Mouse (Mus musculus): ENCODE measurements around the gene Jag2.

Jag2 gene

DNA sequence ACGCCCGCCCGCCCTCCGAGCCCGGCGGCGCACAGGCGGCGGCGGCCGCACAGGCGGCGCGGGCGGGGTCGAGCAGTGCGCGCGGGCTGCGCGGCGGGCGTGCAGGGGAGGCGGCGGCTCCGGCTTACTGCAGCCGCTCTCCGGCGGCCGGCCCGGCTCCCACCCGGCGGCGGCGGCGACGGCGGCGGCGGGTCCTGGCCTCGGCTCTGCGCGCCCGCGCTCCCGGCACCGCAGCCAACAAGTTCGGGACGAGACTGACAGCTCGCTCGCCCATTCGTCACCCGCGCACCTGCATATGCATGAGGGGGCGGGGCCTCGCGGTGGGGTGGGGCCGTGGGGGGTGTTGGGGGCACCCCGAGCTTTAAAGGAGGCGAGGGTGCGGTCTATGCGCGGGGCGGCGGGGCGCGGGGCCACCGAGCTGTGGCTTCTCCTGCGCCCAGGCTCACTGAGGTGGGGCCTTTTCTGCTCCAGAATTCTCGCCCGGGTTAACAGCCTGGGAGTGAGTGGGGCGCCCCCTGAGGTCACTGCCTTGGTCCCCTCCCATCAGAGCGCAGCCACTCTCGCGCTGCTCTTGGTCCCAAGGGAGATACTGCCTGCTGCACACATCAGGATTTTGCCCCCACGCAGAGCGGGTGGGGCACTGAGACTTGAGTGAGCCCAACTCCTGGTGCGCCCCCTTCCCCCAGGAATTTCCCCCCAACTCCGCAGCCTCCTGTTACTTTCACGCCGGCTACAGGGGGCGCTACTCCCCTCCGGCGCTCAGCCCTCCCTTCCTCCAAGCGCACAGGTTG is at the start of gene Jag2:
Gene Jag2 (minus strand): TSS at position 215 of the 791 bp plus-strand sequence.
- DNase-seq (ENCODE audit: low spot score in 2 of 2), result peak; percentile 59 to 60

DNA sequence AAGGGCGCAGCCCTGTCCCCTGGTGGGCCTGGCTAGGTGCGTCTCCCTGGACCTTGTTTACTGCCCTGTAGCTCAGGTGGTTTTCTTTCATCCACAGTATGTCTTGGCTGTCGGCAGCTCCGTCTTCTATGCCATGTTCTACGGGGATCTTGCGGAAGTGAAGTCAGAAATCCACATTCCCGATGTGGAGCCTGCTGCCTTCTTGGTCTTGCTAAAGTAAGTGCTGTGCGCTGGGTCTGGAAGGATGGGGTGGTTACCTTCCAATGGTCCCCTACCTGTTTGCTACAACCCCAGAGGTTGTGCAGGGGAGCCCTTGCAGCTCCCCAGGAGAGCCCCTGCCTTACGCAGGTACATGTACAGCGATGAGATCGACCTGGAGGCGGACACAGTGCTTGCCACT is 47.6 kb upstream of the Jag2 start:
- no peak for DNase-seq (ENCODE audit: low spot score in 2 of 2)

DNA sequence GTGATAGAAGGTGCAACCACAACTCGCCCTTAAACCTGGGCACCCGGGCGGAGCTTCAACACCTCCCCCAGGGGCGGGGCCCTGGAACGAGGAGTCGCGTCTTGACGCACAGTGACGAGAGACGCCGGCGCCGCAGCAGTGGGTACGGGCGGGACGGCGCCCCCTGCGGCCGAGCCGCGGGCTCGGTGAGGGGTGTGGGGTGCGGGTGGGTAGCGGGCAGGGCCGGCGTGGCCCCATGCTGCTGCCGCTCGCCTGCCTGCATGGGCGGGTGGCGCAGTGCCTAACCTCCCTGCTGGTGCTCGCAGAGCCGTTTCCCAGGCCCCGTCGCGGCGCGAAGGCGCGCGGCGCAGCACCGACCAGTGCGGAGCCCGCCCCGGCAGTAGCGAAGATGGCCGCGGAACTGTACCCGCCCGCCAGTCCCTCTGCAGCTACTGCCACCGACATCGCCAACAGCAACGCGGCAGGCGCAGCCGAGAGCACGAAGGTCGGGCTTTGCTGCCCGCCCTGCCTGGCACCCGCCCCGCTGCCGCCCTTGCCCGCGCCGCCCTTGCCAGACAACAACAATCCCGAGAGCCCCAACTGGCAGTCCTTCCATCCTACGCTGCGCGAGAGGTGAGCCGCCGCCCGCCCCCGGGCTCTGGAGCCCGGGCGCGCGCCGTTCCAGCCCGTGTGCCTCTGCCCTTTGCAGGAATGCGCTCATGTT is 46.9 kb upstream of the Jag2 start, which contains the start of gene Btbd6:
Gene Btbd6 (plus strand): TSS at position 112 of the 703 bp plus-strand sequence.
- peak; percentile 80 to 85 for DNase-seq (ENCODE audit: low spot score in 2 of 2)

DNA sequence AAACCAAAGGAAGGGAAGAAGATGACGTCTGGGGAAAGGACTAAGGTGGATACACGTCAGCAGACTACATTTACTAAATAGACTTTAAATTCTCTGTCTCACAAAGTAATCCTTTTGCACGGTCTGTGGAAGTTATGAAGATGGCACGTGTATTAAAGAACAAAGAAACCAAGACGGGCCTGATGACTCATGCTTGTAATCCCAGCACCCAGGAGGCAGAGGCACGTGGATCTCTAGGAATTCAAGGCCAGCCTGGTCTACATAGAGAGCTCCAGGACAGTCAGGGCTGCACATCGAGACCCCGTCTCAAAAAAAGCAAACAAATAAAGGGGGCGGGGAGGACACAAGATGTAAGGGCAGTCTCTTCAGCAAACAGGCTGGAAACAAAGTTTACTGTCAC is 45.2 kb upstream of the Jag2 start:
- DNase-seq (ENCODE audit: low spot score in 2 of 2), result no peak

DNA sequence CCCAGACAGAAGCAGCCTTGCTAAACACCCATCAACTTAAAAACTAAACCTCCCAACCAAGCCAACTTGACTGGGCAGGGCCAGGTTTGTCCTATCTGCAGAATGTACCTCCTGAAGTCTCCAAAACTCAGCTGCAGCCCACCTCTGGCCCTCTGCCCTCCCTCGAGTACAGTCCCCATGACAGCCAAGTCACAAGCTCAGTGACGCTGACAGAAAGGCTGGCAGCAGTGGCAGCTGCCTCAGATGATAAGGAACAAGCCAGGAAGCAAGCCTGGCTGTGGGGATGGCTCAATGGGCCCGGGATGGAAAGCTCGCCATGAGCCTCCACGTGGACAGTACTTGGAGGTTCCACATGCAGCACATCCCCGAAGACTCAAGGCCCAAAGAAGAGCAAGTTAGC is 40.0 kb upstream of the Jag2 start:
- DNase-seq (ENCODE audit: low spot score in 2 of 2), result no peak

DNA sequence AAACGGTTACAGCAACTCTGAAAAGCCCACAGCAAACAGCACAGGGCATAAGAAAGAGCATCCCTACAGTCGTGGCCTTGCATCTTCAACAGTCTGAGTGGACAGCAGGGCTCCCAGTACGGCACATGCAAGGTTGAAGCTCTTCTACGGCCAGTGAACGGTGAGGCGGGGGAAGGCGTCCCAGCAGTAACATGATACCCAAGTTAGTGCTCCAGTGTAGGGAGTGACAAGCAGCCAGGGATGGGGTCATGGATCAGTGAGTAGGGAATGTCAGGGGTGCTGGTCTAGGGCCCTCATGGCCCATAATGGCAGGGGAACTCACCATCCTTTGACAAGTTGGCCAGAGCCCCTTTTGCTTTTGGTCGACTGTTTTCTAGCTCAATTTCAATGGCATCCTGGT is 39.4 kb upstream of the Jag2 start:
- no peak for DNase-seq (ENCODE audit: low spot score in 2 of 2)

DNA sequence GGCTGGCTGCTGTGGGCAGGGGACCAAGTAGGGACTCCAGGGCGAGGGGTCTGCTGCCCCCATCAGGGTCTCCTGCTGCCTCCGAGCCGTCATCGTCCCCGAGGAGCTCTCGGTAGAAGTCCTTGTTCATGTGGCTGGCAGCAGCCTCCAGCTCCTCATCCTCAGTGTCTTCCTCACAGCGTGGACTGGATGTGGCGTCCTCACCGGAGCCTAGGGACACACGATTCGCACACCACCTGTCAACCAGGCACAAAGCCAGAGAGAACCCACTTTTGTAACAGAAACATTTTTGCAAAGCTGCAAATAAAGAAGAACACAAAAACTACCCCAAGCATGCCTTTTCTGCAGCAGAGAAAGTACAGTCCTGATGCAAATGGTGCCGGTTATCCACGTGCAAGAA is 36.2 kb upstream of the Jag2 start:
- DNase-seq (ENCODE audit: low spot score in 2 of 2), result no peak

DNA sequence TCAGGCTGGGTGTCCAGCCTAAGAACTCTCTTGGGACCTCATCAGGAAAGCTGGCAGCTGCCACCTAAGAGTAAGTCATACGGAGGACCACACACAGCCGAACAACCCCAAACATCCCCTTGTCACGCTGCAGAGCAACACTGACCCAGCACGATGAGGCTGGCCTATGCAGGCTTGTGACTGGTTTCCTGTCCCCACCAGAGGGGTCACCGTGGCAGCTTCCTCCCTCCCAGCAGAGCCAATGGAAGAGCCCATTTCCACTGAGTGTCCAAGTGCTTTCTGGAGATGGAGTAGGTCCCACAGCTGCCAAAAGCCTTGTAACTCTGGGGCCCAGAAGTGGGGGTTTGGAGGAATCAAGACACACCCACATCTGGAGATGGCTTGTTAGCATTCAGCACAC is 32.3 kb upstream of the Jag2 start:
- DNase-seq (ENCODE audit: low spot score in 2 of 2), result no peak

DNA sequence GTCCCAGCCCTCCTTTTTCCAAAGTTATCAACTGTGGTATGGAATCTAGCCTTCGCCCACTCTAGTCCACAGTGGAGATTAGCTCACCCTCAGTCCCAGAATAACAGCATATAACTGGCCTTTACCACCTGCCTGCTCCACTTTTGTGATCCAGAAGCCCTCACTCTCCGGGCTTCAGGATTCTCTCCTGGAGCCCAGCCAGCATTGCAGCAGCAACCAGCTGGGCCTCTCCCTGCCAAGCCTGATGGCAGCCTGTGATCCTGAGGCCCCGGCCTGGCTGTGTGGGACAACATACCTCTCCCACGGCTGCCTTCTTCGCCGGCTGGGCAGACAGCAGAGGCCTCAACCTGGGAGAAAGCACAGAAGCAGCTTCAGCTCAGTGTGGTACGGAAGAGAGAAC is 31.9 kb upstream of the Jag2 start:
- no peak for DNase-seq (ENCODE audit: low spot score in 2 of 2)

DNA sequence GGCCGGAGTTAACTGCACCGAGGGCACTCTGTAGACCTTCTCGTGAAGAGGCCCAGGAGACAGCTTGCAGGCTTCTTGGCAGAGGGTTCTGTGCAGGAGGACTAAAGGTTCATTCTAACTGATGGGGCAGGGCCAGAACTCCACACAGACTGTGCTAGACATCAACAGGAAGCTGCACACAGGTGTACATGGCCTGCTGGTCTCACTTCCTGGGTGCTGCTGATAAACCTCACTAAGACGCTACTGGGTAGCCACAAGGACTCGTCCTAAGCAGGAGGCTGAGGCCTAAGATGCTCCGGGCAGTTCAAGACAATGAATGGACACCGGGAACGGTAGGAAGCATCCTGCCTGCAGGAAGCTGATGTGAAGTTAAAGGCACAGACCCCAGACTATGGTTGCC is 29.8 kb upstream of the Jag2 start:
- no peak for DNase-seq (ENCODE audit: low spot score in 2 of 2)

DNA sequence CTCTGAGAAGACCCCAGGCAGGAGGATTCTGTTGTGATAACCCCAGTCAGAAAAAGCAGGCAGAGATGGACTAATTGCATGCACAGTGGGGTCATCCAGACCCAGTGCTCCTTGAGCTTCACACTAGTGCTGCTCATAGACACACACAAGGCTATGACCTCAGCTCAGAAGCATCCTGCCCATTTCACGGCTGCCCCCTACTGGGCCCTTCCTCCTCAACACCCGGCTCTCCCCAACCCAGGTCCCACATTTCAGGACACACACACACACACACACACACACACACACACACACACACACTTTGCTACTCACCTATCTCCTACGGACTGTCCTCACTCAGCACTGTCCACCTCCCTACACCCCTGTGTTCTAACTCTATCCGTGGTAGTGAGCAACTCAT is 28.7 kb upstream of the Jag2 start:
- DNase-seq (ENCODE audit: low spot score in 2 of 2), result no peak

DNA sequence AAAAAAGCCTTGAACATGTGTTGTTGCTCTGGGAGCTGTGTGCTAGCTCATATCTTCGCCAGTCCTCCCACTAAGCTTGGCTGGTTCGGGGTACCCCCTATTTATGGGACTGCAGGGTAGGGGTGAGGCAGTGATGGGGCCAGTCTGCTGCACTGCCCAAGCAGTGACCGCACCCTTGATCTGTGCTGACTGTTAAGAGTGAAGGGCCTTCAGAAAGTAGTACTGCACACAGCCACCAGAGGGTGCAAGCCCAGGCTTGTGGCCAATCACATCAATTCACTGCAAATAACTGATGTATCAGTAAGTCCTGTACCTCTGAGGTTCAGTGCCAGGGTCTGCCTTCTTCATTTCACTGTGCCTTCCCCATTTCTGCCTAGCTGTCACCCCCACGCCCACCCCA is 26.2 kb upstream of the Jag2 start:
- DNase-seq (ENCODE audit: low spot score in 2 of 2), result peak; percentile 62 to 73

DNA sequence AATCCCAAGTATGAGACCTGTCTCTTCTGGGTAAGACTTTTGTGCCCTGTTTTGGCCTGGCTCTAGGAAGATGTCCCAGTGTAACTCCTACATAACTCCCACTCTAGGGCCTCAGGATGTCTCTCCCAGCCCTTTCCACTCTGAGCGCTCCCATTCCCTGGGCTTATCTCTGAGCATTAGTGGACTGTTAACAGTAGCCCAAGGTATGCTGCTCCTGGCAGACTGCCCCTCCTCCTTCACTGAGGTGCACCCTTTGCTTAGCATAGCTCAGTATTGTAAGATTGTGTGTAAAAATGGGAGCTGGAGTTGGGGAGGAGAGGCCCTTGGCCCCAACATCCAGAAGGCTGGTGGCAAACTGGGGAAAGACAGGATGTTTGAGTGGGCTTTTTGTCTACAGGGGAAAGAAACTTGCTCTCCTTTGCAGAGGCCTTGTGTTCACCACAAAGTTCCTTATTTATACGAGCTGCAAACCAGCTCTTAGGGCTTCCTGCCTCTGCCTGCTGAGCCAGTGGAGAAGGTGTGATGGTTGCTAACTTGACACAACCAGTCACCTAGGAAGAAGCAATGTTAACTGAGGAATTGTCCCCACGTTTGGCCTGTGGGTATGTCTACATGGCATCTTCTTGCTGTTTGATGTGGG is 23.5 kb upstream of the Jag2 start:
- no peak for DNase-seq (ENCODE audit: low spot score in 2 of 2)

DNA sequence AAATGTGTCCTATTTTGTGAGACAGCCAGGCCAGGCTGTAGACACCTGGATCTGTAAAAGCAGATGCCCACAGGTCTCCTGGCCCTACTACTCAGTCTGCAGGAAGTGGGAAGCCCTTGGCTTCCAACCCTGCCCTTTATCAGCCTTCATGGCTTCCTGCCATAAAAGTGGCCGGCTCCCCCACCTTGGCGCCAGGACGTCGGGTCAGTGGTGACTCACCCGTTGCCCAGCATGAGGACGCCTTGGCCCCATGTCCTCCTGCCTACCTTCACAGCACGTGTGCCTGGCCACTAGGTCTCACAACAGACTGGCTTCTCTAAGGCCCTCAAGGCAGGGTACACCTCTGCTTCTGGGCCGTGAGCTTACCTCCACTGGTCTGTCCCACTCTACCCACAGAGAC is 22.9 kb upstream of the Jag2 start:
- DNase-seq (ENCODE audit: low spot score in 2 of 2), result no peak

DNA sequence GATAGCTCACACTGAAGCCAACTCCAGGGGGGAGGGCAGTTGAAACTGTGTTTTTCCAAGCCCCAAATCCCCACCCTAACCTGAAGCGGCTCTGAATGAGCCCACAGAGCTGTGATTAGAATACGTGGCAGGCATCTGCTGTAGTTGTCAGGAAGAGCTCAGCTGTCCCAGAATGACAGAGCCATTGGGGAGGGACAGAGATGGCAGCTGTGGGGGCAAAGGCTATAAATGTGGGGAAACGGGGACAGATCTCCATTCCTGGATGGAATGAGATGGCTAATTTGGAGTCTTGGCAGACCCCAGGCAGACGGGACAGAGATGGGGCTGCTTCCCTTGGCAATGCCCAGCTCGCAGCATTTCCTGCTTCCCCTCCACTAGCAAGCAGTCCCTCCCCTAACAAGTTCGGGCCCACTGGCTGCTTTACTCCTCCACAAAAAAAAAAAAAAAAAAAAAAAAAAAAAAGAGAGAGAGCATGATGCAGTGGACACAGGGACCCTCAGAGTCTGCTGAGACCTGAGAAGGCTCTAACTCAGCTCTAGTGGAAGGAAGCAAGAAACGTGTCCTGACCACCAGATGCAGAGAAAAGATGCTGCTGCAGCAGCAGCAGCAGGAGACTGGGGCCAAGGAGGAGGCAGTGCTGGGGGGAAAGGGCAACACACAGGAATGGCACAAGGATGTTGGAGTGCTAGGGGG is 21.7 kb upstream of the Jag2 start:
- DNase-seq (ENCODE audit: low spot score in 2 of 2), result no peak

DNA sequence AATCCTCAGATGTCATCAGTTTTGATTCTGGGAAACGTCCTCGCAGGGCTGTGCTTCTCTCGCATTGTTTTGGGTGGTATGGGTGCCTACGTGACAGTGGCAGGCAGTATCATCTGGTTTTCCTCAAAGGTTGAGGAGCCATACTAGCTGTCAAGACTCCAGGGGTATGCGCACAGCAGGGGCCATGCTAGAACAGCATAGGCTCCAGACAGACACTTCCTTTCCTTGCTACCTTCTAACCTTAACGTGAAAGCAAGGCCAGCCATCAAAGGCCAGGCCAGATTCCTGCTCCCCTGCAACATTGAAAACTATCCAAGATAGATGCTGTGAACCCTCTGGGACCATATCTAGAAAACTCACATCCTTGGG is 21.2 kb upstream of the Jag2 start:
- no peak for DNase-seq (ENCODE audit: low spot score in 2 of 2)

DNA sequence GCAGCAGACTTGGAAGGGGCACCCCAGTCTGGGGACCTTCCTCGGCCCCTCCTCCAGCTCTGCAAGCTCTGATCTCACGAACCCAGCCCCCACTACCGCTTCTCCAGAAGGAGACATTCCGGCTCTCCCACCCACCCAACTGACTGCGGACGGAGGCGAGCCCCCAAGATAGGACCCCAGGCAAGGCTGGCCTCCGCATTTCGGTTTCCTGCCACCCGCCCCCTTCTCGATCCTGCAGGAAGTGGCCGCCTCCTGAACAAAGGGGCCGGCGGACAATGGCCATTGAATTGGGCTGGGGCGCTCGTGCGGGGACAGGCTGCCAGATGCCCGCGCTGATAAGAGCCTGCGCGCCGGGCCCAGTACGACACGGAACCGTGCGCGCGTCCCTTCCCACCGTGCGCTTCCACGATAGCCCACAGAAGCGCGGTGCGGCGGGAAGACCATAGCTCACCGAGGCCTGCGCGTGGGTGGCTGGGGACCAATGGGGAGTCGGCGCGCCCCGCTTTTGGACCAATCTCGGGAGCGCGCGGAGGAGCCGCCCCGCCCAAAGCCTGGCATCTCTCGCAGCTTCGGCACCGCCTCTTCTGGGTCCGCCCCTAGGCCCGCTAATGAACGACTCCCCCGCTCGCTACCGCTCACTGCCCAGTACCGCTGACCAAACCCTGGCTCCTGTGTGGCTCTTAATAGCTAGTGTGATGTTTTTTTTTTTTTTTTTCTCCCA is 20.6 kb upstream of the Jag2 start:
- peak; percentile 86 to 92 for DNase-seq (ENCODE audit: low spot score in 2 of 2)

DNA sequence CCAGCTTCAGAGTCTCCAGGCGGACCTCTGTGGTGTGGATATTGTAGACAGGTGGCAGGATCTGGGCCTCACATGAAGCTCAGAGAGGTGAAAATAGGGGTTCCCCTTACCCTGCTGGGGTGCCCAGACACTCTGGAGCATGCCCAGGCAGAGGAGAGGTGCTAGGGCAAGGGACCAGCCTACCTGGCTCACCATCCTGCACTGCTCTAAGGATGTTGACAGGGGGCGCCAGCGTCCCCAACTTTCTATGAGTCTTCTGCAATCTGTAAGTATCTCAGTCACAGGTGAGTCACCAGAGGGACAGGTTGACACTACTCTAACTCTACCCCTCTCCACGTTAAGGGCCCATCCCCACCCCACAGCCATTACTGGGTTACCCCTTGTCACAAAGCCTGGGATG is 17.7 kb upstream of the Jag2 start:
- no peak for DNase-seq (ENCODE audit: low spot score in 2 of 2)

DNA sequence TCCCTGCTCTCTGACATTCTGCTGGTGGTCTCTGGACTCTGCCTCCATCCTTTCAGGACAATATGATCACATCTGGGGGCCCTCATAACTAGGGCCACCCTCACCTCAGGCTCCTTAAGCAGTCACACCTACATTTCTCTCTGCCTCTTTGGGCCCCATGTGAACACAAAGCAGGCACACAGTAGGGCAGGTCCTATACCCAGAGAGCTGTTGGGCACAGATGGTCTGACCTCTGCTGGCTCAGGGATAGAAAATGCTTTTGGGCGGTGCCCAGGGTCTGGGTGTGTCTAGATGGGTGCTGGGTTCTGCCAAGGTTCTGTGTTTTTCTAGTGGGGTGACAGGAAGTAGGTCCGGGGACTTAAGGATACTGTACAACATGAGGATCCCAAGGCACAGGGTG is 14.1 kb upstream of the Jag2 start:
- DNase-seq (ENCODE audit: low spot score in 2 of 2), result no peak

DNA sequence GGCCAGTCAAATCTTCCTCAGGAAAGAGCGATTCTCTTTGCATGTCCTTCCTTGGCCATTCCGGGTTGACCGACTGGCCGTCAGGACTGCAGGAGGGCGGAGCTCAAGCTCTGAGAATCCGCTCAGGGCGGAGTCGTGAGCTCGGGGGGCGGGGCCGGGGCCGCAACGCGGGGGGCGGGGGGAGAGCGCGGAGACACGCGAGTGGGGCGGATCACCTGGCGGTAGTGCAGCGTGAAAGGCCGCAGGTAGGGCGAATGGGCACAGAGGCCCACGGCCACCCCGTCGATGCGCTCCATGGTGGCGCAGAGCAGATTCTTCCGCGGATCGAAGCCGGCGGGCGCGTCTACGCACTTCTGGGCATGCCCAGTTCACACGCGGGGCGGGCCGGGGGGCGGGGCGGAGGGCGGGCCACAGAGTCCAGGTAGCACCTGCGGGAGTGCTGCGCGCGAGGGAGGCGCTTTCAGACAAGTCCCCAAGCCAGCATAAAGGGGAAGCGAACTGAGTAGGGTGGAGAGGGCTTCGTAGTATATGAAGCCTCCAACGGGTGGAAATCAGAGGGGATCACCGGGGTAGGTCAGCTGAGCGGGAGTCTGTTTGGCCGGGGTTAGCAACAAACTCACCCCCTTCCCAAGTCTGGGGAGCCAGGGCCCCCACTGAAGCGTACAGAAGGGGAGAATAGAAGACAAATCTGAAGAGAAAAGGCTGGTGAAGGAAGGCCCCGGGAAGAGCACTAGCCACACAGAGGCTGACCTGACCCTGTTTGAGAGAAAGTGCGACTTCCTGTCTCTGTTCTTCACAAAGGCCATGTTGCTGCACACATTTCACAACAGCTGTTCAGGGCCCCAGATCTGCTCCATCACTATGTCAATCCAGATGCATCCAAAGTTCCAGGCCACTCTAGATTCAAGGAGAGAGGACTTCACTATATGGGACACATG is 12.5 kb upstream of the Jag2 start, which contains the start of gene Nudt14:
Gene Nudt14 (minus strand): TSS at position 349 of the 938 bp plus-strand sequence.
- peak in 1 of 2 experiments; percentile 57 for DNase-seq (ENCODE audit: low spot score in 2 of 2)

All from frontal cortex, postnatal 14 days (tissue).